Mouse (Mus musculus) heart, adult 2 months (tissue): ENCODE measurements around the gene Ccdc124.

Source experiments
- CTCF ChIP-seq: fragments of 200-600 bp; IDR thresholded peaks from 2 replicates; pipeline ENCODE4 v1.8.1; 2022; ENCODE audit warnings: antibody characterized with exemption, mild to moderate bottlenecking, moderate library complexity
- POLR2A ChIP-seq: fragments of 200-500 bp; IDR thresholded peaks from 2 replicates; pipeline ENCODE4 v1.6.1; 2011; ENCODE audit warnings: mild to moderate bottlenecking, low read depth, low read length, control low read depth; ENCODE audit not compliant: insufficient read depth

DNA sequence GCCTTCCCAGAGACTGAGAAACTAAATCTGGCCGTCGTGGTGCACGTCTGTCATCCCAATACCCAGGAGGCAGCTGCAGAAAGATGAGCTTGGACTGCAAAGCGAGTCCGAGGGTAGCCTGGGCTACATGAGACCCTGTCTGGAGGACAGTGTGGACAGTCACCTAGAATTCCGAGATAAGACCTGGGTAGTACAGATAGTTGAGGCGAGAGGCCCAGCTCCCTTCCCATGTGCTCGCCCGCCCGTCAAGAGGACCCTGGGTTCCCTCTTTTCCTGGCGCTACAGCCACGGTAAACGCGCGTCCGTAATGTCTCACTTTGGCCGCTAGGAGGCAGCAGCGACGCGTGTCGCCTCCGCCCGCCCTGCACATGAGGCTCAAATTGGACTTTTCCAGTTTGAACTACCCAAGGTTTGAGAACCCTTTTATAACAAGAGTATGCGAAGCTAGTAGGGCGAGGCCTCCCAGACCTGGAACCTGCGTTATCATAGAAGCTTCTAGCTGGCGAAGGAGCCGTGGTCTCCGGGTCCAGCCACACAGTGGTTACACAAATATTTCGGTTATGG, 52.3 kb downstream of the Ccdc124 start:
- no peak for TF ChIP-seq POLR2A
- TF ChIP-seq CTCF, result no peak; the same call in 1 of the 2 replicates
